Mouse (Mus musculus) mouse embryonic stem cell (cell line): ENCODE measurements around the gene Bin2.
"Not testable (repeated sequence)": the region's sequence is repeated elsewhere in the genome, so short reads cannot be mapped to it uniquely, and the experiment has no call there.

Experiments used
- in situ Hi-C, 2 experiments: fragments of 300-500 bp; cut with MboI; formaldehyde crosslinking; loops; 1 replicate in 1 of 2; 3 replicates in 1 of 2; pipeline ENCODE4 v1.14.3; 2019 to 2020; ENCODE audit warnings: low sequenced_read_pairs in 2 of 2, low pct_unique_long_range_greater_than_20kb in 1 of 2, mixed read lengths in 1 of 2; ENCODE audit not compliant: unreplicated experiment in 1 of 2

The Bin2 gene

DNA sequence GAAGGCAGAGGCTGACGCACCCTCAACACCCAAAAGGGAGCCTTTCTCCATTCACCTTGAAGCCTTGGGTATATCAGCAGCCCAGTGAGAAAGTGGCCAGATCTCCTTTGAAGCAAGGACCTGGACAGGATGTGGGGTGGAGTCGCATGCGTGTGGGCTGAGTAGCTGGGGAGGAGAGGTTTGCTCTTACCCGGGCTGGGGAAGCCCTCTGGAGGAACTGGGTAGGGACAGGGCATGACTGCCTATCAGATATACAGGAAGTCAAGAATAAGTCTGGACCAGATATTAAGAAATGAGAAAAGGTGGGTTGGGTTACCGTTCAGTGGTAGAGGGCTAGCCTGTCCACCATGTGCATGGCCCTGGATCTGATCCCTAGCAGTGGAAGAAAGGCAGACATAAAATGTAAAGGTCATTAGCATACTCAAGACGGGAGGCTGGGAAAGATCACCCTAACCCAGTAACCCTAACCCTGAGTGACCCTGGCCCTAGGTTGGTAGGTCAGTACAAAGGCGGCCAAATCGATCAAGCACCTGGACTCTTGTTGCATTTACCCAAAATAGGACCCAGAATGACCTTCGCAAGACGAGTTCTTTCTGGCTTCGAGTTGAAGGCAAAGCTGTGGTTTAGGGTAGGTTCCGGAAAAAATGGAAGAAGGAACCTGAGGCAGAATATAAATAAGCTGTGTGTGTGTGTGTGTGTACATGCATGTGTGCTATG lies 37.7 kb downstream of the Bin2 start:
- in situ Hi-C loops = no loop called here

DNA sequence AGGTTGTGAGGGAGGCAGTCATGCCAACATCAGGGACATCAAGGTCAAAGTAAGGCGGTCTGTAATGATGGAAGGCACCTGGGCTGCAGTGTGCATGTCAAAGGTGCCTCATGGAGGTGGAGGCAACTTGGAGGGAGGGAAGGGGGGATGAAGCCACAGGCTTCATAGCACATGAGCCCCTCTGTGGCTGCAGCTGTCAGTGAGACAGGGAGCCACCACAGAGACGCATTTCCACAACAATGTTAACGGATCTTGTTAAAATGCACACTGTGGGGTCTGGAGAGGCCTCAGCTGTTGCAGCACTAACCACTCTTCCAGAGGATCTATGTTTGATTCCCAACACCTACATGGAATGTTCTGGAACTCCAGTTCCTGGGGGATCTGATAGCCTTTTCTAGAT lies 39.2 kb downstream of the Bin2 start:
- in situ Hi-C loops = no loop called here

DNA sequence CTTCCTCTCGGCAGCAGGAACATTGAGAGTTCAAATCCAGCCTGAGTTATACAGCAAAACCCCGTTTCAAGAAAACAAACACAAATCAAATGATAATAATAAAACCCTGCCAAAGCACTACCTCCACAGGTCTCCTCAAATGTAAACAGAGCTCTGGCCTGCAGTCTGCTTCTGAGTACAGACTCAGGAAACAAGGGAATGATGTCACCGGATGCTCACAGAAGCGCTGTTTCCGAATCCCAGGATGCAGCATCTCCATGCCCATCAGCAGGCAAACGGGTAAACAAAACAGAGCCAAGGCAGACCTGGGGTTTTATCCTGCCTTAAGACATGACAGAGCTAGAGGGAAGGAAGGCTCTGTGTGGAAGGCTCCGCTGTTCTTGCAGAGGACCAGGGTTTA lies 40.6 kb downstream of the Bin2 start:
- in situ Hi-C loops = no loop called here

DNA sequence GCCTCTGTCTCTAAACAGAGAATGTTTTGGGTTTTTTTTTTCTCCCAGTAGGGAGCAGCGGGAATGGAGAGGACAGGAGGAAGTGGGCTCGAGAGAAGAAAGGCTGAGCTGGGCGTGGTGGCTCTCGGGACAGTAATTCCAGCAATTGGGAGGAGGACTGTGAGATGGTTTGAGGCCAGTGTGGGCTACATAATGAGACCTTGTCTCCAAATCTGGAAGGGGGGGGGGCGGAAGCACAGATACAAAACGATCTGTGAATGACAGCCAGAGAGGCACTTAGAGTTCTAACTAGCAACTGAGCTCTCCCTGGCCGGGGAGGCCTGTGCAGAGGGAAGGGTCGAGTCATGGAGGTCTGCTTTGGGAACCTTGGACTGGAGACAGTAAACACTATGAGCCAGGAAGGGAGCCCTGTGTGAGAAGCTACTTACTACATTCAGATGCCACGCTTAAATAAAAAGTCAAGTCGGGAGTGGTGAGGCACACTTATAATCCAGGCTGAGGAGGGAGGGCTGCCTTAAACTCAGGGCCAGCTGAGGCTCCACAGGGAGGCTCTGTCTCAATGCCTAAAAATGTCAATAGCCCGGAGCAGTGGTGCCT lies 41.5 kb downstream of the Bin2 start:
- in situ Hi-C loops = no loop called here

DNA sequence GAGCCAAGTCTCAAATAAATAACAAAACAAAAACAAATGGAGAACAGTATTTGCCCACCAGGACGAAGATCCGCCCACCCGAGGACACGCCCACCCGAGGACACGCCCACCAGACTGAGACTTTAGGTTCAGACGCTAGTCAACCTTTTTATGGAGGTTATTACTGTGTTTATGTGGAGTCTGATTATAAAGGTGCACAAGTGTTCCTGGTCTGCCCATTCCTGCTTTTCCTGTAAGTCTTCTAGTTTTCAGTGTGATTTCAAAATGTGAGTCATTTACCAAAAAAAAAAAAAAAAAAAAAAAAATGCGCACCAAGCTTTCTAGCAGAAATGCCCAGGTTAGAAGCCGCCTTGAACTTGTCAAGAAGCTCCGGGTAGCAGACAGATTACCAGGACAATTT lies 42.1 kb downstream of the Bin2 start:
- in situ Hi-C loops = no loop called here

DNA sequence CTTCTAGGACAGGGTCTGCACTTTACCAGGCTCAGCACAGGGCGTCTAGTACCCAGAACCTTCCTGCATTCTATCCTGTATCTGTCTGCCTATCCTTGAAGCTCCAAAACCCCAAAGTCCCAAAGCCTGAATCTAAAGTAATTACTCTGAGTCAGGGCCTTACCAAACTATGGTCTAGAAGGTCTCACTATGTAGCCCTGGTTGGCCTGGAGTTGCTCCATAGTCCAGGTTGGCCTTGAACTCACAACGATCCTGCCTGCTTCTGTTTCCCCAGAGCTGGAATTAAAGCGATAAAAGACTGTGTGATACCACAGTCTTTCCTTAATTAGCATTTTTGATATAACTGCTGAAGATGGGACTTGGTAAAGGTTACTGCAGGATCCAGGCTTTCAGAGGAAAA lies 44.9 kb downstream of the Bin2 start:
- in situ Hi-C loops = no loop called here

DNA sequence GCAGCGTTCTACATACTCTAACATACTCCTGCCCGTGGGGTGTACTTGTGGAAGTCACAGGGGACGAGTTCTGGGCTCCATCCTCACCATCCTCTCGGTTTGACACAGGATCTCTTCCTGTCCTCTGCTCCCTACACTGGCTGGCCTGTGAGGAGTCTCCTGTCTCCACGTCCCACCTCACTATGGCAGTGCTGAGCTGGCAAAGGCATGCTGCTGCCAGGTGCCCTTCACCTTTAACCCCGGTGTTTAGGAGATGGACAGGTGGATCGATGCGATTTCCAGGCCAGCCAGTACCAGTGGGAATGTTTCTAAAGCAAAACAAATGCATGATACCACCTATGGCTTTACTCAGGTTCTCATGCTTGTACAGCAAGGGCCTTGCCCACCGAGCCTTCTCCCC lies 45.6 kb downstream of the Bin2 start:
- in situ Hi-C loops = no loop called here

DNA sequence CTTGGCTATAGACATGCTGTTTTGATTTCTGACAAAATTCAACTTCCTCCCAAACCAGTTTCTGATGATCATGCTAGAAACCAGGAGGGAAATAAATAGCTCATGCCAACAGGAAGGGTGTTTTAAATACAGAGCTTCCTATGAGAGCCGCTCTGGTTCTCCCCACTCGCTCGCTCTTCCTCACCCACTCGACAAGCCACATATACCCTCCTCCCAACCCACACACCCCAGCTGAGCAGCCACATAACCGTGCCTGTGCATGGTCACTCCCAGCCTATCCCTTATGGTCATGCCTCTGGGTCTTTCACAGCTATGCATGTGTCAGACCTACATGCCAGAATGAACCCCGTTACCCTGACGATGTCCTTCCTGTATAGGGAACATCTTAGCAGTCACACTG lies 47.2 kb downstream of the Bin2 start:
- in situ Hi-C loops = no loop called here

DNA sequence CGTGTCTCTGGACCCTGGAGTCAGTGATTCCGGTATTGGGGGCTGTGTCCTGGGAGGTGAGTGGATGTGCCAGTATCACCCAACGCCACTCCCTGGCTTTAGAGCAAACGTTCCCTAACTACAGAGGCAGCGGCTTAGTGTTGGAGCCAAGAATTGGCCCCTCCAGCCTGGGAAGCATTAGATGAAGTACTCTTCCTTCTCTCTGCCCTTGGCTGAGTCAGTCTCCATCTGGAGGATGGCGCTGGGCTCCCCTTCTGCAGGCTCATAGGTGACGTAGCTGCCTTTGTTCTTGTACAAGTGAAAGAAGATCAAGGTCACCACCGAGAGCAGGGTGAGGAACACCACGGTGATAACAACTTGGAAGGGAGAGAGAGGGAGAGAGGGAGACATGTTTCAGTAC lies 47.7 kb downstream of the Bin2 start:
- in situ Hi-C loops = not testable (repeated sequence)

DNA sequence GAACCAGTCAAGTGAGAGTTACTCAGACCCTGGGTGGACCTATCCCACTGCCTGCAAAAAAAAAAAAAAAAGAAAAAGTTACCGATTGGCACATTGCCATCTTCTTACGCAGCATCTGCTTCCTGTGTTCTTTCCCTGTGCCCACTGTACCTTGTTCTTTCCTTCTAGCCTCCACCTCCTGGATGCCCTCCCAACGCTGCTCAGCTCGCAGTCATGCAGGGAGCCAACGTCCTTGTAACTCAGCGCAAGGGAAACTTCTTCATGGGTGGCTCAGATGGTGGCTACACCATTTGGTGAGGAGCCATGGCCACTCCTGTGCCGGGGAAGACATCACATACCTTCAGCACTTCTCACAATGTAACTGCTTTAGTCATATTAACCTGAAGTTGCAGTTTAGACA lies 50.2 kb downstream of the Bin2 start:
- in situ Hi-C loops = no loop called here

DNA sequence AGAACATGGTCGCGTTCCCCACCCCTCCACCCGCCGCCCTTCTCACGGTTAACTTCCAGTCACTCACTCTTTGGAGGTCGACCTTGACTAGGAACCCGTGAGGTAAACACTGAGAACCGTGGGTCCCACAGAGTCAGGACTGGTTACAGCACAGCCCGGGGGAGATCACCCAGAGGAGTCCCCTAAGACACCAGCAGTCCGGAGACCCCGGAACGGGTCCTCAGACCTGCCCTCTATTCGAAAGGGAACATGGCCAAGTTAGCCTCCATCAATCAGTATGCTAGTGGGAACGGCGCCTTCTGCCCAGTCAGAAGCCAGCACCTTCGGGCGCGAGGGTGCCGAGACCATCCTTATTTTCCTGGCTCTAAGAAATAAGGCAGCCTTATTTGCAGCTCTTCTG lies 53.1 kb downstream of the Bin2 start:
- in situ Hi-C loops = no loop called here

DNA sequence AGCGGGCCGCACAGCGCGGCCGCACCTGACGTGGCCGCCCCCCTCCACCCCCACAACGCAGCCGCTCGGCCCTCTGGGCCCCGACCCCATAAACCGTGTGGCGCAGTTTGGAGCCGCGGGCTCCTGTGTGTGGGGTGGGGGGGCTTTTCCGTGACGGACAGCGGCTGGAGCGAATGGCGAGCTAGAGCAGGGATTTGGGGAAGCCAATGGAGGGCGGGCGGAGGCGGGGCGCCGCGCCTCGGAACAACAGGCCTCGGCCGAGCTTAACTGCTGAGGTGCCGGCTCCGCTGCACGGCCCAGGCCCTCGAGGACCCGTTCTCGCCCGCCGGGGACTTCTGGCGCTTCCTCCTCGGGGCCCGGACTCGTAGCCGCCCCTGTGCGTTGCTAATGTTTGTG lies 53.5 kb downstream of the Bin2 start:
- in situ Hi-C loops = no loop called here

DNA sequence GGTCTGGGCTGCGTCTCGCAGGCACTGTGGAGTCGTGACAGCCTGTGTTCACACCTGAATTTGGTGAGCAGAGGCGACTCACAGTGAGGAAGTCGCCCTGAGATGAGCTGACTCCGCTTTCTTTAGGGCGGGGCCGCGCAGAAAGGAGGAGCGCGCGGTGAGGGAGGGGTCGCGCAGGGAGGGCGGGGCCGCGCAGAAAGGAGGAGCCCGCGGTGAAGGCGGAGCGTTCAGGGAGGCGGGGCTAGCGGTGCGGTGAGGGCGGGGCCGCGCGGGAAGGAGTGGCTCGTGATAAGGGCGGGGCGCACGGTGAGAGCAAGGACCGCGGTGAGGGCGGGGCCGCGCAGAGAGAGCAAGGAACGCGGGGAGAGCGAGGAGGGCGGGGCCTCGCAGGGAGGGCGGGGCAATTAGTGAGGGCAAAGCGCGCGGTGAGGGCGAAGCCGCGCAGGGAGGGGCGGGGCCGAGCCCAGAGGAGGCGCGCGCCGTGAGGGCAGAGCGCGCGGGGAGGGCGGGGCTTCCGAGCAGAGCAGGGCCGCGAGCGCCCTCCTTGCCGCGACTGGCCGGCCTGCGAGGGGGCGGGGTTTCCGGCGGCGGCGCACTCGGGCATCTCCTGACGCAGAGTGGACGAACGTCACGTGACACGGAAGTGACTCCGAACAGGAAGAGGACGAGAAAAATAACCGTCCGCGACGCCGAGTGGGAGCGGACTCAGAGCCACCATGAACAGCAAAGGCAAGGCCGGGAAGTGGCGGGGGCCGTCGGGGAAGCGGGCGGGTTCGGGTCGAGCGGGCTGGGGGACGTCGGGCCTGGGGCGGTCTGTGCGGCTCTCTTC lies 54.1 kb downstream of the Bin2 start, which contains the start of gene Dazap2:
Gene Dazap2, plus strand, starts transcription at position 354 of the 829 bp plus-strand sequence.
- in situ Hi-C loops = loop anchor here (5.0 kb wide), 1 partner anchor 153 kb away; no protein-coding TSS in a partner anchor

DNA sequence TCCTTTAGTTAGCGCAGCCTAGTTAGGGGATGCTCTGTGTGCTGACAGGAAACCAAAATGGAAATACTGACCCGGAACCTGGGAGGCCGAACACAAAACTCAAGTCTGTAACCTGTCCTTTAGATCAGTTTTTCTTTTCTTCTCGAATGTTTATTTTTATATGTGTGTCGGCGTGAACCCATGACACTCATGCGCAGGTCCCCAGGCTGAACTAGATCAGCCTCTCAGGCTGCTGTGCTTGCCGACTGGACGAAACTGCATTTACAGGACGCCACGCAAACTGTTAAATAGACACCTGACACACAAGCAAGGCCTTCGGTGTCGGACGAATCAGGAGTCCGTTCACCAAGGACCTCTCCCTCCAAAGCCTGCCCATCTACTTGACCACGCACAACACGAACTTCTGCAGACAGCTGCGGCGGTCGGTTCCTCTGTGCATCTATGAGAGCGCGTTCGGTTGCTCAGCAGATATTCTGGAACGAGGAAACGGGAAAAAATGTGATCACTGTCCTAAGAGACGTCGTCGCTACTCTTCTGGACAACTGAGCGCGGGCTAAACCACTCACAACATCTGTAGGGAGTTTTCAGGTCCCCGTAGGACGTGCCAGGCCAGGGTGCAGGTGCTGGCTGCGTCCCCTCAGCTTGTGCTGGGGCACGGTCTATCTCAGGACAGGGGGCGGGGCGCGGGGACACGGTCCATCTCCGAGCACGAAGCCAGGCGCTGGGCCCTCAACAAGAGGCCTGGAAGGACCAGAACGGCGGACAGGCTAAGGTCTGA lies 54.9 kb downstream of the Bin2 start:
- in situ Hi-C loops = loop anchor here (5.0 kb wide), 1 partner anchor 152 kb away; no protein-coding TSS in a partner anchor

DNA sequence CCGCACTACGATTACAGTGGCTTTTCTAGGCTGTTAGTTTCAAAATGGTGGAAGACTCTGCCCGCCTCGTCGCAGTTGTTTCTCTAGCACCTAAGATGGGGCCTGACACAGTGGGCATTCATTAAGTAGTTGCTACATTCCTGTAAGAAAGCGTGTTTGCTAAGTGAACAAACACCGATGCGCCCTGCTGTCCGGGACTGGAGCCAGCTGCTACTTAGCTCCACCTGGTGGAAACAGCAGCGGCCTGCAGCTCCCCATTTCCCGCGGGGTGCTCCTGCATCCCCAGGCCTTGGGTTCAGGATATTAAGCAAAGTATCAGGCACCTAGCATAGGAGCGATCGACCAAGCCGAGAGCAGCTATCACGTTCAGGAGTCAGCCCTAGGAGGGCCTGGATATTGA lies 55.8 kb downstream of the Bin2 start:
- in situ Hi-C loops = loop anchor here (5.0 kb wide), 1 partner anchor 151 kb away; no protein-coding TSS in a partner anchor

DNA sequence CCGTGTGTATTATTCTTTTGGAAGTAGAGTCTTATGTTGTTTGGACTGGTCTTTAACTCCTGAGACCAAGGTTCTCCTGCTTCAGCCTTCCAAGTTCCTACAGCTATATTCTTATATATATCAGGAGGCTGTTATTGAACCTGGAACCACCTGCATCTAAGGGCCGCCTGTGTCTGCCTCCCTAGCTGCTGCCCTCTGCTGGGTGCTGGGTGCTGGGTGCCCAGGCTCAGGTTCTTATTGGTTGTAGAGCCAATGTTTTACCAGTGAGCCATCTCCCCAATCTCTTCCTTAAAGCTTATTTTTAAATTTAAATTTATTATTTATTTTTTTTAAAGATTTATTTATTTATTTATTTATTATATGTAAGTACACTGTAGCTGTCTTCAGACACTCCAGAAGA lies 56.9 kb downstream of the Bin2 start:
- in situ Hi-C loops = loop anchor here (5.0 kb wide), 1 partner anchor 150 kb away; no protein-coding TSS in a partner anchor

DNA sequence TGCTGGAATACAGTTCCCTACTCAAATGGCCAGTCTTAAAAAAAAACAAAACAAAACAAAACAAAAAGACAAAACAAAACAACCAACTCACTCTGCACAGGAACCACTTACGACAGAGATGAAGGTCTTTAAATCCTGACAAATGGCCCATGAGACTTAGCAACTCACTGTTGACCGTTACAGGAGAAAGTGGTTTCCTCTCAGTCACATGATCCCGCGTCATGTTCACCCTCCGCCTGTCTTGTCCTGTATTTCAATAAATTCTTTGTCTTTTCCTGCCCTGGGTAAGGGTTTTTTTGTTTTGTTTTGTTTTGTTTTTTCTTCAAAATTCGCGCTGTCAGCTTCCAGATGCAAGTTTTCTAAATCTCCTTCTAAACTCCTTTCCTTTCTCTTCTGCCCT lies 57.4 kb downstream of the Bin2 start:
- in situ Hi-C loops = loop anchor here (5.0 kb wide), 1 partner anchor 150 kb away; no protein-coding TSS in a partner anchor

DNA sequence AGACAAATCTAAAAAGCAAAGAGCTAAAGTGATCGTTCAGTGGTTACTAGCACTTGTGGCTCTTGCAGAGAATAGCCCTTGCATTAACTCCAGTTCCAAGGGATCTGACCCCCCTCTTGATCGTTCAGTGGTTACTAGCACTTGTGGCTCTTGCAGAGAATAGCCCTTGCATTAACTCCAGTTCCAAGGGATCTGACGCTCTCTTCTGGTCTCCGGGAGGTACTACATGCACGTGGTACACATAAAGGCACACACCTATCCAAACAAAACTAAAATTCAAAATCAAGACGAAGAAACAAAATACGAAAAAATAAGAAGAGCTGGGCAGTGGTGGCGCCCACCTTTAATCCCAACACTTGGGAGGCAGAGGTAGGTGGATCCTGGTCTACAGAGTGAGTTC lies 62.7 kb downstream of the Bin2 start:
- in situ Hi-C loops = not testable (repeated sequence)

DNA sequence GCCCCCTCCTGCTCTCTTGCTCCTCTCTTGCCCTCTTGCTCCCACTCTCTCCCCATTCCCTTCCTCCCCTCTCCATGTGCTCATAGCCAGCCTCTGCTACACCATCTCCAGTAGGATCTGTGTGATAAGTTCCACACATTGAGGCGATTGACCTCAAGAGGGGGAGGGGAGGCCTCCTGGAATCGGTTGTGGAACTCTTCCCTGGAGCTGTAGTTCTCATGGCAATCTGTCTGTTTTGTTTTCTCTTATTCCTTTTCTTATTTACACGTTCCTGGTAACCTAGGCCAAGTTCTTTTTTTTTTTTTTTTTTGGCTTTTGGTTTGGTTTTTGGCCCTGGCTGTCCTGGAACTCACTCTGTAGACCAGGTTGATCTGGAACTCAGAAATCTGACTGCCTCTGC lies 67.7 kb downstream of the Bin2 start:
- in situ Hi-C loops = no loop called here
